In the genomic region with DNA sequence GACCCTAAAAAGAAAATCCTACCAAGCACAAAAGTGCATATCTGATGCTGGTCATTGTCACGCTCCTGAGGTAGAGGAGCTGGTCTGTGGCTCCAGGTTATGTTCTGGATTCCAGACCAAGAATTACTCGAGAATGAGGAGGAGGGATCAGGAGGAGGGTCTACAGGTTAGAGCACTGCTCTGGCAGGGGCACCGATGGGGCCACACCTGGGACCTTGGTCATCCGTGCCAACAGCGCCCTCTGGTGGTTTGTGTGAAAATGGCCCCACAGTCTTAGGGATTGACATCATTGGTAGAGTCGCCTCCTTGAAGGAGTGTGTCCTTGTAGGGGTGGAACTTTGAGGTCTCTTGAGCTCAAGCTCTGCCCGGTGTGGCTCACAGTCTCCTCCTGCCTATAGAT, we compare ENCODE assay signal across 9 mouse cellular contexts. TPM values are rescaled to one million over a fixed set of nuclear protein-coding genes. Genes with fewer than 3 reads are reported as not detected.
DNase-seq lines count a peak whose midpoint lies in the region; ATAC-seq and TF ChIP-seq lines count a peak whose summit lies in the region.
"Had no signal": no experiment of that assay in that cellular context is flagged by ENCODE, and none has a peak within 500 bp of the region (broad histone marks: within the 10 kb centered on the region; RNA-seq: fewer than 3 reads in every experiment).

No protein-coding gene starts in this region.

- no peak overlapping the region for H3K27ac ChIP-seq in heart, embryonic 10.5 days
- H3K27ac ChIP-seq in limb, embryonic 11.5 days (replicated peaks; ENCODE audit: low read depth, low read length) = no peak overlapping the region
- H3K27ac ChIP-seq in thymus, adult 2 months (ENCODE audit: control insufficient read depth, insufficient read depth, low read length) = no peak overlapping the region

- DNase-seq in heart, adult 18-20 months = peak; percentile 61 to 87
- DNase-seq in heart, embryonic 10.5 days (ENCODE audit: low spot score) = no peak
- DNase-seq in heart, postnatal 4 days = peak; percentile 81
- peak; percentile 77 for DNase-seq in limb, embryonic 11.5 days (ENCODE audit: low spot score)
- peak; percentile 87 for DNase-seq in naive thymus-derived CD4-positive, alpha-beta T cell, adult 2 months (ENCODE audit: low read depth)
- DNase-seq in thymus, adult 2 months = peak; percentile 76

- H3K36me3 ChIP-seq in heart, embryonic 10.5 days = no peaks in the 10 kb centered on the region
- no peaks in the 10 kb centered on the region for H3K36me3 ChIP-seq in limb, embryonic 11.5 days (ENCODE audit: control insufficient read depth, insufficient read depth, low read length)
- H3K36me3 ChIP-seq in thymus, adult 2 months (ENCODE audit: control insufficient read depth, insufficient read depth, low read length) = no peaks in the 10 kb centered on the region

- TF ChIP-seq CTCF in thymus, adult 2 months (IDR thresholded peaks at IDR 0.05; ENCODE audit: borderline replicate concordance, control insufficient read depth, extremely low read depth, insufficient read depth, low read length, poor library complexity) = peak; percentile 92

- WGBS in heart, embryonic 10.5 days = 37% methylated on average over 7 of the region's 7 CpGs
- 37% methylated on average over 7 of the region's 7 CpGs for WGBS in limb, embryonic 11.5 days
- WGBS in thymus, adult 2 months = 16% methylated on average over 7 of the region's 7 CpGs

- no peak overlapping the region for H3K4me3 ChIP-seq in heart, embryonic 10.5 days
- no peak overlapping the region for H3K4me3 ChIP-seq in limb, embryonic 11.5 days (ENCODE audit: low read depth, low read length)
- no peak overlapping the region for H3K4me3 ChIP-seq in thymus, adult 2 months (ENCODE audit: control insufficient read depth, insufficient read depth, low read length)

- no peak for TF ChIP-seq POLR2A in thymus, adult 2 months (IDR thresholded peaks at IDR 0.05; ENCODE audit: control insufficient read depth, extremely low read depth, insufficient read depth, low read length, poor library complexity)

- 0 out of 2 replicates have a peak, but pooled peaks cover 4% of the 10 kb centered on the region for H3K4me1 ChIP-seq in heart, embryonic 10.5 days
- no peaks in the 10 kb centered on the region for H3K4me1 ChIP-seq in limb, embryonic 11.5 days (ENCODE audit: control insufficient read depth, insufficient read depth, low read length)
- peaks cover 3% of the 10 kb centered on the region; the same call in 1 of the 2 replicates for H3K4me1 ChIP-seq in thymus, adult 2 months (replicated peaks; ENCODE audit: control insufficient read depth, insufficient read depth, low read length)

- no peaks in the 10 kb centered on the region for H3K9me3 ChIP-seq in heart, embryonic 10.5 days
- no peaks in the 10 kb centered on the region for H3K9me3 ChIP-seq in limb, embryonic 11.5 days (ENCODE audit: control insufficient read depth, low read length)

- no peak overlapping the region for H3K4me2 ChIP-seq in limb, embryonic 11.5 days (ENCODE audit: low read depth, severe bottlenecking)

- H3K27me3 ChIP-seq in heart, embryonic 10.5 days (ENCODE audit: insufficient read depth, poor library complexity, severe bottlenecking) = peaks cover 12% of the 10 kb centered on the region; the same call in 1 of the 2 replicates
- no peaks in the 10 kb centered on the region for H3K27me3 ChIP-seq in limb, embryonic 11.5 days (ENCODE audit: control insufficient read depth, insufficient read depth, low read length)
- no peaks in the 10 kb centered on the region for H3K27me3 ChIP-seq in thymus, adult 2 months (ENCODE audit: control insufficient read depth, insufficient read depth, low read length)

- ATAC-seq in activated CD4-positive, CD25-positive, alpha-beta regulatory T cell, adult 4 months = peak; percentile 54
- ATAC-seq in common myeloid progenitor, adult 5-6 weeks (replicated peaks; ENCODE audit: low read depth, poor library complexity, severe bottlenecking) = peak; percentile 65
- ATAC-seq in limb, embryonic 11.5 days (ENCODE audit: insufficient number of reproducible peaks, low FRiP score, low TSS enrichment, low read depth) = no peak

- H3K9ac ChIP-seq in limb, embryonic 11.5 days (ENCODE audit: low read length) = no peak overlapping the region

RNA-seq across cellular contexts. Expression of a gene that starts 12.7 kb away (rescaled TPM):
- total RNA-seq in heart, adult 18-20 months (2021) = not detected
- polyA plus RNA-seq in heart, embryonic 10.5 days (2016; fragmentation: Nextera tagmentation; extraction: Ambion mirVana) = 0.28 and 0.37 TPM in 2 replicates
- 1 to 10 TPM; 4.0 to 5.0 TPM for polyA plus RNA-seq in activated CD4-positive, CD25-positive, alpha-beta regulatory T cell, adult 4 months (2017; shearing (Covaris generic))
- not detected in 2 replicates for total RNA-seq in common myeloid progenitor, adult 5-6 weeks (2017)
- under 1 TPM; 0.23 to 0.24 TPM for total RNA-seq in heart, postnatal 4 days (2021)
- 0.11 and 0.27 TPM in 2 replicates for polyA plus RNA-seq in limb, embryonic 11.5 days (2014; fragmentation: Nextera tagmentation; extraction: Ambion mirVana)
- polyA plus RNA-seq in thymus, adult 2 months (2012; rRNA removed) = 2.4 and 2.5 TPM in 2 replicates

RNA-seq across cellular contexts. Expression of a gene that starts 15.0 kb away (rescaled TPM):
- total RNA-seq in heart, adult 18-20 months (2021) = 1 to 10 TPM; 2.3 to 2.5 TPM
- 4.9 and 5.6 TPM in 2 replicates for polyA plus RNA-seq in heart, embryonic 10.5 days (2016; fragmentation: Nextera tagmentation; extraction: Ambion mirVana)
- polyA plus RNA-seq in activated CD4-positive, CD25-positive, alpha-beta regulatory T cell, adult 4 months (2017; shearing (Covaris generic)) = 1 to 10 TPM in 1 of 2 experiments, under 1 TPM in 1; 0.79 to 1.5 TPM
- 0.19 TPM in 1 of 2 replicates, not detected in the other for total RNA-seq in common myeloid progenitor, adult 5-6 weeks (2017)
- 1 to 10 TPM; 4.2 to 5.5 TPM for total RNA-seq in heart, postnatal 4 days (2021)
- polyA plus RNA-seq in limb, embryonic 11.5 days (2014; fragmentation: Nextera tagmentation; extraction: Ambion mirVana) = 3.4 and 4.2 TPM in 2 replicates
- polyA plus RNA-seq in thymus, adult 2 months (2012; rRNA removed) = 9.1 and 9.6 TPM in 2 replicates

RNA-seq across cellular contexts. Expression of a gene that starts 16.1 kb away (rescaled TPM):
- total RNA-seq in heart, adult 18-20 months (2021) = 1 to 10 TPM; 7.1 to 8.8 TPM
- polyA plus RNA-seq in heart, embryonic 10.5 days (2016; fragmentation: Nextera tagmentation; extraction: Ambion mirVana) = 2.7 and 3.8 TPM in 2 replicates
- polyA plus RNA-seq in activated CD4-positive, CD25-positive, alpha-beta regulatory T cell, adult 4 months (2017; shearing (Covaris generic)) = under 1 TPM in 1 of 2 experiments, not detected in 1; 0.17 TPM
- not detected in 2 replicates for total RNA-seq in common myeloid progenitor, adult 5-6 weeks (2017)
- total RNA-seq in heart, postnatal 4 days (2021) = 10 to 100 TPM; 44.1 to 74.9 TPM
- 0.08 TPM in 1 of 2 replicates, not detected in the other for polyA plus RNA-seq in limb, embryonic 11.5 days (2014; fragmentation: Nextera tagmentation; extraction: Ambion mirVana)
- polyA plus RNA-seq in thymus, adult 2 months (2012; rRNA removed) = 0.12 TPM in 1 of 2 replicates, not detected in the other

RNA-seq across cellular contexts. Expression of a gene that starts 34.3 kb away (rescaled TPM):
- not detected for total RNA-seq in heart, adult 18-20 months (2021)
- polyA plus RNA-seq in heart, embryonic 10.5 days (2016; fragmentation: Nextera tagmentation; extraction: Ambion mirVana) = not detected in 2 replicates
- polyA plus RNA-seq in activated CD4-positive, CD25-positive, alpha-beta regulatory T cell, adult 4 months (2017; shearing (Covaris generic)) = not detected
- total RNA-seq in common myeloid progenitor, adult 5-6 weeks (2017) = not detected in 2 replicates
- not detected for total RNA-seq in heart, postnatal 4 days (2021)
- polyA plus RNA-seq in limb, embryonic 11.5 days (2014; fragmentation: Nextera tagmentation; extraction: Ambion mirVana) = not detected in 2 replicates
- not detected in 2 replicates for polyA plus RNA-seq in thymus, adult 2 months (2012; rRNA removed)
- total RNA-seq: left cerebral cortex, postnatal 14 days had no signal

RNA-seq across cellular contexts. Expression of a gene that starts 34.8 kb away (rescaled TPM):
- total RNA-seq in heart, adult 18-20 months (2021) = under 1 TPM; 0.42 to 0.87 TPM
- 1.2 and 2.2 TPM in 2 replicates for polyA plus RNA-seq in heart, embryonic 10.5 days (2016; fragmentation: Nextera tagmentation; extraction: Ambion mirVana)
- 10 to 100 TPM; 54.3 to 64.7 TPM for polyA plus RNA-seq in activated CD4-positive, CD25-positive, alpha-beta regulatory T cell, adult 4 months (2017; shearing (Covaris generic))
- total RNA-seq in common myeloid progenitor, adult 5-6 weeks (2017) = 19.7 and 20.3 TPM in 2 replicates
- under 1 TPM; 0.21 to 0.56 TPM for total RNA-seq in heart, postnatal 4 days (2021)
- polyA plus RNA-seq in limb, embryonic 11.5 days (2014; fragmentation: Nextera tagmentation; extraction: Ambion mirVana) = 1.2 and 2.3 TPM in 2 replicates
- 19.5 and 21.0 TPM in 2 replicates for polyA plus RNA-seq in thymus, adult 2 months (2012; rRNA removed)
